Mouse (Mus musculus): ENCODE results near the gene Pik3r2. TPM values are rescaled to one million over a fixed set of nuclear protein-coding genes. Genes with fewer than 3 reads are reported as not detected.
A peak's percentile ranks its signal among the peaks of the same experiment; 100 is the strongest.

The Pik3r2 gene
- total RNA-seq, 4 experiments from 2014 or later: 14.5 to 17.4 (median 16.0) TPM

DNA sequence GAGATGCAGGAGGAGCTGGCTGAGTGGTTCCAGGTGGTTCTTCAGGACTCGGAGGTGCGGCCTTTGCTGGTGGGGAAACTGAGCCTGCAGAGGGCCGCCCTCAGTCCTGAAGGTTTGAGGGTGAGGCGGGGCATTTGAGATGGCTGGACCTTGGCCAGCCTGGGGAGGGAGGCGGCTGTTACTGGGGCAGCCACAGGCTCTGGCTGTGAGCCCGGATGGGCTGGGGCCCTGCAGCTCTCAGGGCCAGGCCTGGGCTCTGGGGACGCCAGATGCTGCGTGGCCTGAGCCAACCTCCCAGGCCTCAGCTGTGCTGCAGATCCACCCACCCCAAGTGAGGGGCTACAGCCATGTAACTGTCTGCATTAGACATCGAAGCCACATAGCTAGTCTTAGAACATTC lies 2.7 kb downstream of the Pik3r2 start:
- peak; percentile 89 to 95 for DNase-seq (ENCODE audit: low spot score in 2 of 2)

DNA sequence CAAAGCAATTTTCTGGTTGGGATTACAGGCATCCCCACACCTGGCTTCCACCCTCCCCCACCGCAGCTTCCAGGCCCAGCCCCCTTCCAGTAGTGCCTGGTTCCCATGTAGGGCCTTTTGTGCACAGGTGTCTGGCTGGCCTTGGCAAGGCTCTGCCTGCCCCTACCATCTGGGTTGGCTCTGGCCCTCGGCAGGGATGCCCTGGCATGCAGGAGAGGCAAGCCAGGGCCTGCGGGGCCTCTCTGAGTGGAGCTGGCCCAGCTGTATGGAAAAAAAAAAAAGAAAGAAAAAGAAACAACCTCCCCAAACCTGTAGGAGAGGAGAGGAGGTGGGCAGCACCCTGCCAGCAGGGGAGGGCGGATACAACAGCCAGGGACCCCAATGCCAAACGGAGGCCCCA lies 3.1 kb downstream of the Pik3r2 start:
- DNase-seq (ENCODE audit: low spot score in 2 of 2): no peak

DNA sequence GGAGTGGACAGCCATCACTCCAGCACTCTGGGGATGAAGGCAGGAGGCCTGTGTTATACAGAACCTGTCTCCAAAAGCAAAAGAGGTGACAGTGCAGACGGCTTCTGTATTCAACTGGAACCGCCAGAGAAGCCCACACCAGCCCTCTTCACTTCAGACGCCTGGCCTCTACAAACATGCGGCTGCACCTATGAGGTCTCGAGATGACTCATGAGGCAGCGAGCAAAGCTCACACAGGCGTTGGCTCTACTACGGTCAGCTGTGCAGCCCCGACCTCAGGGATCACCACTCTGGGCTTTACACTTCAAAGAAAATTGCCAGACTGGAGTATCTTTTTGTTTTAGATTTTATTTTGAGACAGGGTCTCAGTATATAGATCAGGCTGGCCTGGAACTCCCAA lies 3.6 kb downstream of the Pik3r2 start:
- no peak for DNase-seq (ENCODE audit: low spot score in 2 of 2)

DNA sequence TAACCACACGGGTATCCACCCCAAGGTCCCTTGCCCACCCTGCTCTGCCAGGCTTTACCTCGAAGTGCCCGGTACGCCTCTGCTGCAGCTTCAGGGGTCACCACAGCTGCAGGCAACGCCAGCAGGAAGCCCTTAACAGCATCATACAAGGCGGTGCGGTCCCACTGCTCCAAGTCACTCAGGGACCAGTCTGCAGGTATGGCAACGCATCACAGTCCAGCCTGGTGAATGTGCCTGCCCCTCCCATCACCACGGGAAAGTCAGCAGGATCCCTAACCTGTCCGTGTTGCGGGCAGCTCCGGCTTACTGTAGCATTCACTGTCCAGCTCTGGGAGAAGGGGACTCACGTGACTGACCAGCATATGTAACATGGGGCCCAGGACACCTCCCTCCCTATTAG lies 4.4 kb downstream of the Pik3r2 start:
- no peak for DNase-seq (ENCODE audit: low spot score in 2 of 2)

DNA sequence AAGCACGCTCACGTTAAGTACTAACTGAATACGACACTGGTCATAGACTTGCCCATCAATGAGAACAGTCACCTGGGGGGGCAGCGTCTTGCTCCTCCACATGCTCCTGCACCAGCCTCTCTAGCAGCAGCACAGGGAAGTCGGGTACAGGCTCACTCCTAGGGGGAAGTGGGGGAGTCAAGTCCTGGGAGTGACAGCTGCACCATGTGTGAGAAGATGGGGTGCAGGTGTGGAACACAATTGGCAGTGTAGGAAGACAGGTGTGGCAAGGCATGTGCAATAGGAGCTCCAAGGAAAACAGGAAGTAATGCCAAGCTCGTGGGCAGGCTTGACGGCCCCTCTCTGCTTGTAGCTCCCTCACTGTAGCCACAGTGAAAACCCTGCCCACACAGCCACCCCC lies 5.3 kb downstream of the Pik3r2 start:
- DNase-seq (ENCODE audit: low spot score in 2 of 2): no peak

DNA sequence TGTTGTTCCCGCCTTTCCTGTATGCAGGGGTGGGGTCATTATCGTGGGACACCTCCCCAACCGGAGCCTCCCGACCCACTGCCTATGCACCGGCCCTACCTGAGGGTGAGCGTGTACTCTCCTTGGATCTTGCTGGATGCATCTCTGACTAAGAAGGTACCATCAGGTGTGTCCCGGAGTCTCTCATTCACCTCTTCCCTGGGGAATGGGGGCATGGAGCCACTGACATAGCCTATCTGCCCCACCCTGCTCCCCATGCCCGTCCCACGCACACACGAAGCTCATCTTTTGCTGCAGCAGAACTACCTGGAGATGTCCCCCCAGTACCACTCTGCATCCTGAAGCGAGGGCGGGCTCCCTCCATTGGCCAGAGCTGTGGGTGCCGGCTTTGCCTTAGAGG lies 5.8 kb downstream of the Pik3r2 start:
- no peak for DNase-seq (ENCODE audit: low spot score in 2 of 2)

DNA sequence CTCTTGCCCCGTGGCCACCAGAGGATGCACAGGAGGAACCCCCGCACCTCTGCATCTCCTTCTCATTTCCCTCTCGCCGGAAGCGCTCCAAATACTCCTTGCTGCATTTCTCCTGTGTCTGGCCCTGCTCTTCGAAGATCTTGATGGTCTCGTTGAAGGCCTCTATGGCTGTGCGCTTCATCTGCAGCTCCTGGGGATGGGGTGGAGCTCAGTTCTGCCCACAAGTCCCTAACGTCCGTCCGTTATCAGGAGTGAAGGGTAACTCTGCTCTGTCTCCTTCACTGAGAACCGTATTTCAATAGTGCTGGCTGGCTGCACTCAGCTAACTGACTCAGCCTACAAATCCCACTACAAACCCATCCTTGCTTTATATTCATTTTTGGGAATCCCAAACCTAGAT lies 6.7 kb downstream of the Pik3r2 start:
- no peak for DNase-seq (ENCODE audit: low spot score in 2 of 2)

DNA sequence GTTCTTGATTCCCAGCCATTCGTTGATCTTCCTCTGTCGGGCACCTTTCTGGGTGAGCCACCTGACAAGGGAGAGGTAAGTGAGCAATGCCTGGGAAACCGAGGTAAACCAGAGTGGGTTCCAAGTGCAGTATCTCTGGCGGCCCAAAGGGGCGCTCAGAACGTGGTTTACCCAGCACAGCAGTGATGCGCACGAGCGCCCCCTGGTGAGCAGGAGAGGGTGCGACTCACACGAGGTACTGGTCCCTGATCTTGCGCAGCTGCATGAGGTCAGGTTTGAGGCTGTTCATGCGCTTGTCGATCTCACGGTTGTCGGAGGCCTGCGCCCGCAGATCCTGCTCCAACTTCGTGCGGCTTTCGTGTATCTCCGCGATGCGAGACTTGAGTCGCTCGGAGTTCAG lies 7.2 kb downstream of the Pik3r2 start:
- DNase-seq (ENCODE audit: low spot score in 2 of 2): peak; percentile 86 to 88

DNA sequence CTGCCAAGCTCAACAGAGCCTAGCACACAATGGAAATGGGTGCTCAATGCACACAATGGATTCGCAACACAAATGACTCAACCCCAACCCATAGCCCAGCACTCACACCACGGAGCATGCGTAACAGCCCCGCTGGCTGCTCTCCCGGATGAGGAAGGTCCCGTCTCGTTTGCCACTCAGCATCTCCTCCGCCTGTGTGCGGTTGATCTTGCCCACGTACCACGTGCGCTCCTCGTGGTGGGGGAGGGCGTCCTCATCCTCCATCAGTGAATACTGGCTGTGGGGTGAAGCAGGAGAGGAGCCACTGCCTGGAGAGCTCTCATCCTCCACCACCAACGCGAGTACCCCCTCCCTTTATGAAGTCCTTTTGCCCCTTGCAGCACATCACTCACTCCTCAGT lies 7.6 kb downstream of the Pik3r2 start:
- DNase-seq (ENCODE audit: low spot score in 2 of 2): no peak

DNA sequence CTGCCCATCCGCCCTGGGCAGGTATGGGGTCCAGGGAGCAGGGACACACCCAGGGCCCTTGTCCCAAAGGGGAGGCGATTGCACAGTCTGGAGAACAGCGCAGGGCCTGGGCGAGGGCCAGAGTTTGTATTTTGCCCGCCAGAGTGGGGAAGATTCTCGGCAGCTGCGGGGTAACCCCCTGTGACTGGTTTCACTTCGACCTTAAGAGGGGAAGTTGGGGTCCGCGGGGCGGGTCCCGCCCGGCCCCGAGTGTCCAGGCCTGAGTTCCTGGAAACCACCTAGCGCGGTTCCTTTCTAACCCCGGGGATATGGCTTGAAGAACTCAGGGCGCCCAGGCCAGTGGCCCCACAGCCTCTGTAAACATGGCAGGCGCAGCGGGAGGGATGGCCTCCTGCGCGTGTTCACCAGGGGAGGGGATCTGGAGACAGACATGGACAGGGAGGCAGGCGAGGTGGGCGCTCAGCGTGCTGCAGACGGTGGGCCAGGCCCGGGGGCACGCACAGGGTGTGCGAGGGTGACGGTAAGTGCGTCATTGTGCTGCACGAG lies 8.2 kb downstream of the Pik3r2 start:
- DNase-seq (ENCODE audit: low spot score in 2 of 2): no peak

DNA sequence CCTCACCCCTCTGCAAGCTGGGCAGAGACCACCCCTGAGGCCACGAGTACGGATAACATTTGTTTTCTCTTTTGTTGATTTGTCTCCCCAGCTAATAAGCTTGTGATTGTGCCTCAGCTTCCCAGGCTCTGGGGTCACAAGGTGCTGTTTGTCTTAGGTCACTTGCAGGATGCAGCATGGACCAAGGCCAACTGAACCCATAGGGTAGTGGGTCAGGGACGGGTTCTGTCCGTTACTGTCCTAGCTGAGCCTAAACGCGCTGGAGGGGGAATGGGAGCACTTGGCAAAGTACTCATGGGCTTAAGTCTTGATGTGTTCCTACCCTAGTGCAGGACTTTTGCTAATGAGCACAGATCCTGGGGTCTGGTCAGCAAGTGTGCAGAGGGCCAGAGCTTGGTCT lies 9.0 kb downstream of the Pik3r2 start:
- no peak for DNase-seq (ENCODE audit: low spot score in 2 of 2)

DNA sequence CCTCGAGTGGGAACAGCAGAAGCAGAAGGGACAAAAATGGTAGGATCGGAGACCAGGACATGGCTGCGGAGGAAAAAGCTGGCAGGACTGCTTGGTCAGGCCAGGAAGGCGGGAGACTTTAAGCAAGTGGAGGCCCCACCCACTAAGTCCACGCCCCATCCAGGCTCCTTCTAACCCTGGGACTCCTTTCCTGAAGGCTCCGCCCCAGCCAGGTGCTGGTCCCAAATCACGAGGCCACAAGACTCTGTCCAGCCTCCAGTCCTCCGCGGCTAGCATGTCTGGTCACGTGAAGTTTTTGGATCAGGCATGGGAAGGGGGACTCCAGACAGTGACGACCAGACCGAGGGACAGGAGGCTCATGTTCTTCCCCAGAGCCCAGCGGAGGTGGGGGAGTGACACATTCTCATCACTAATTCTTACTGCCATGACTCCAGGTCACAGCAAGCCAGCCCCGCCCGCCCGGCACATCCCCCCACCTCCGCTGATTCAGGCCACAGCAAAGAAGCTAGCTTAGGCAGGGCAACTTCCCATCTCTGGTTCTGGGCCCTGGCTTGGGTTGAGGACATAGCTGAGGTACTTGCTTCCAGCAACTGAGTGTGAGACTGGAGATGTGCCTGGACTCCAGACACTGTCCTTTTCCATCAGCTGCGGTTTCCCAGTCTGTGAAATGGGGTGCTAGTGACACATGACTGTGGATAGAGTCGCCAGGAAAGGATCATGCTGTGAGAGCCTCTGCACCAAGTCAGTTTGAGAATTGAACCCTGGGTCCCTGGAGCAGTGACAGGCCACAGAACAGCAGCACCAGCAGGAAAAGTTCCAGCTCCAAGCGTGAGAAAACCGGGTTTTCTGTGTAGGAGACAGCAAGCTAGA lies 9.7 kb downstream of the Pik3r2 start:
- peak; percentile 70 to 82 for DNase-seq (ENCODE audit: low spot score in 2 of 2)

DNA sequence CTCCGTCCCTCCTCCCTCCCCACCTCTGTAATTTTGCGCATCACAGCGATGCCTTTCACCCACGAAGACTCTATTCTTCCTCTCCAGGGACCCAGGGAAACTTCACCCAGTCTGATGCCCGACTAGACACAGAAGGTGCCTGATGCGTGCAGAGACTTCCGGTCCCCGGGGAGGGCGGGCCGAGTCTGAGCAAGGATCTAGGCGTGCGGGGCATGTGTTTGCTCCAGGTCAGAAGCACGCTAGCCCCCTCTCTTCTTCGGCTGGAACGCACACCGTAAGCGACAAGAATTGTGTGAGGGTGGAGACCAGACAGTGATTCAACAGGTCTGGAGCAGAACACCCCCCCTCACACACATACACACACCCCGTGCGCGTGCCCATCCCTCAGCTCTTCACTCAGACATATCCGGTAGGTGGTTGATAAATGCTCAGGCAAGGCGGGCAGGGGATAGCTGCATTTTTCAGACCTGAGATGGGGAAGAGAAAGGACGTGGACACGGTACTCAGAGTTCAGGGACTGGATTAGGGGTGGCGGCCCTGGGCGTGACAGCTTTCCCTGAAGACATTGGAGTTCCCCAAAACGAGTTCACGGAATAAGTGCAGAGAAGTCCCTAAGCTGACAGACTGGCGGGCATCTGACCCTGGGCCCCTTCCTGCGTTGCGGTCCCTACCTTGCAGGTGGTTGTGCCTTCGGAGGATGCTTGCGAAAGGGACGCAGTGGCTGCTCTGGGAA lies 10.5 kb downstream of the Pik3r2 start:
- DNase-seq (ENCODE audit: low spot score in 2 of 2): no peak

DNA sequence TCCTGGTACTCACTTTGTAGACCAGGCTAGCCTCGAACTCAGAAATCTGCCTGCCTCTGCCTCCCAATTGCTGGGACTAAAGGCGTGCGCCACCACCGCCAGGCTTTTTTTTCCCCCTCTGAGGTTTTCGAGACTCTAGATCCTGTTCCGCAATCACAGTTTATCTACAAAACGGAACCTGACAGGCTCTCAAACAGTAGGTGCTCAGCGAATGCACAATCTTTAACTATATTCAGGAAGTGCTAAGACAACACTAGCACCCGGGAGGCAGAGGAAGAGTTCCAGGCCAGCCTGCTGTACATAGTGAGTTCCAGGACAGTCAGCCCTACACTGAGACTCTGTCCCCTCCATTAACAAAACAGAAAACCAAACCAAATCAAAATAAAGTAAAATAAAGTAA lies 11.2 kb downstream of the Pik3r2 start:
- DNase-seq (ENCODE audit: low spot score in 2 of 2): no peak

DNA sequence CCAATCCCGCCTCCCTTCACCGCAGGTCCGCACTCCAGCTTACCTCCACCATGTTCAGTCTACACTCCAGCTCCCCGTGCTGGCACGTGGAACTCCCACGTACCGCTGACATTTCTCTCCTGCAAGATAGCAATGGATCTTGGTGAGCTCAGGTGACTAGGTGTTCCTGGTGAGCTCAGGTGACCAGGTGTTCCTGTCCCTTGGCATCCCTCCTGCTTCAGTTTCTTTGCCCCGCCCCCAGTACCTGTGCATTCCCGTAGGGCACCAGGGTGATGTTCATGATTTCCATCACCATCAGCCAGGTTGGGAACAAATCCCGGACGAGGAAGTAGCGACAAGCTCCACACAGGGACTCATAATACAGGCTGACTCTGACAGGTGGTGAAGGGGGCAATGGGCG lies 11.8 kb downstream of the Pik3r2 start:
- DNase-seq (ENCODE audit: low spot score in 2 of 2): no peak

DNA sequence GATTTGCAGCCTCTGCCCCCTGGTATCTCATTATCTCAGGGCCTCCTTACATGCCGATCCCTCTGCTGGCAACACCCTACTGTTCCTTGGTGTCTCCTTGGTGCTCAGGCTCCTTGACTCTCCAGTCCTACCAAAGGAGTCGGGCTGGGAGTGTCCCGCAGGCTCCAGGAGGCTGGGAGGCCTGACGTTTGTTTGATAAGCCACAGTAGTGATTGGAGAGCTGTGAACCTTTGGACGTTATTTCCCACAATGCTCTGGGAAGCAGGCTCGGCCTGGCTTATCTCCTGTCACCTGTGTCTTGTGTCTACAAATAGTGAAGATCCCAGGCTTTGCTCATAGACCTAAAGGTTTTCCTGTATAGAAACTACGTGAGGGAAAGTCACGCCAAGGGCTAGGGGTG lies 12.5 kb downstream of the Pik3r2 start:
- DNase-seq (ENCODE audit: low spot score in 2 of 2): no peak

DNA sequence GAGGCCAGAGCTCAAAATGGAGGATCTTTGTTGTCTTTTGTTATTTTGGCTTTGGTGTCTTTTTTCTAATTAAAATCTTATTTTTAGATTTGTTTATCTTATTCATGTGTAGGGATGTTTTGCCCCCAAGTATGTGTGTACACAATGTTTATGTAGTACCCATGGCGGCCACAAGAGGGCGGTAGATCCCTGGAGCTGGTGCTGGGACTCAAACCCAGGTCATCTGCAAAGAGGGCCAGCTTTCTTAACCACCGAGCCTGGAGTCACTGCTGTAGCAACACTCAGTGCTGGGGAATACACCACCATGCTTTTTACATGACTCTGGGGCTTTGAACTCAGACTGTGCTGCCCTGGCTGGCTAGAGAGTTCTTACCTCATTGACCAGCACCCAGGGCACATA lies 13.2 kb downstream of the Pik3r2 start:
- no peak for DNase-seq (ENCODE audit: low spot score in 2 of 2)

DNA sequence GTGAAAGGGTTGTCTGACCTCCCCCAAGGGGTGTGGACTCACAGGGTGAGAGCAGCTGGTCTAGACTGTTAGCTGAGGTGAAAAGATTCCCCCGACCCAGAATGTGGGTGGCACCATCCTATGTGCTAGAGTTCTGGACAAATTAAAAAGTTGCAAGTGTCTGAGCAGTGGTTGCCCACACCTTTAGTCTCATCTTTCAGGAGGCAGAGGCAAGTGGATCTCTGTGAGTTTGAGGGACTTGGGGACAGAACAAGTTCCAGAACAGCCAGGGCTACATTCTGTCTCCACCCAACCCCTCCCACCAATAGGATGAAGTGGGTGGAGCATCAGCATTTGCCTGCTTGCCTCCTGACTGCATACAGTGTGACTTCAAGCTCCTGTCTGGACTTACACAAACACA lies 14.4 kb downstream of the Pik3r2 start:
- no peak for DNase-seq (ENCODE audit: low spot score in 2 of 2)

DNA sequence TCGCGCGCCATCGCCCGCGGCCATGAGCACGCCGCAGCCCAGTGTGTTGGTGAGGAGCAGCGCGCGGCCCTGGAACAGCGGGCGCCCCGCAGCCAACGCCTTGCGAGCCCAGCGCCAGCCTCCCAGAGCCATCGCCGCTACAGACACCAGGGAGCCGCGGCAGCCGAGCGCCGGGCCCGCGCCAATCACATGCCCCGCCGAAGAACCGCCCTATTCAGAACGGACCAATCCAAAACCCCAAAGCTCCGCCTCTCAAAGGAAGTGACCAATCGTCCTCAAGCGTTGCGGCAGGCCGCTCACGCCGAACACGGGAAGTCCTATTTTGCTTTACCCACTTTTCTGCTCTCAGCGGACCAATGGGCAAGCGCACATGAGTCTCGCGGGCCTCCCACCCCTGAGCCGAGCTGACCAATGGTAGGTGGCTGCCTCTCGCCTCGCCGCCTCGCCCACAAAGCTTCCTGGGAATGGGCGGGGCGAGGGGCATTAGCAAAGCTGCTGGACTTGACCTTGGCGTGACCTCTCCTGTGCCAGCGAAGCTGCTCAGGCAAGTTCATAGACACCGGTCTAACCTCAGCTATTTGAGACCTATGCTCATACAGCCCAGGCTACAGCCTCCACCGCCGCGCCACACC lies 15.6 kb downstream of the Pik3r2 start, which contains the start of gene Mpv17l2:
TSS of gene Mpv17l2 (minus strand) at position 172 of the 632 bp plus-strand sequence.
- DNase-seq (ENCODE audit: low spot score in 2 of 2): peak; percentile 90 to 95

DNA sequence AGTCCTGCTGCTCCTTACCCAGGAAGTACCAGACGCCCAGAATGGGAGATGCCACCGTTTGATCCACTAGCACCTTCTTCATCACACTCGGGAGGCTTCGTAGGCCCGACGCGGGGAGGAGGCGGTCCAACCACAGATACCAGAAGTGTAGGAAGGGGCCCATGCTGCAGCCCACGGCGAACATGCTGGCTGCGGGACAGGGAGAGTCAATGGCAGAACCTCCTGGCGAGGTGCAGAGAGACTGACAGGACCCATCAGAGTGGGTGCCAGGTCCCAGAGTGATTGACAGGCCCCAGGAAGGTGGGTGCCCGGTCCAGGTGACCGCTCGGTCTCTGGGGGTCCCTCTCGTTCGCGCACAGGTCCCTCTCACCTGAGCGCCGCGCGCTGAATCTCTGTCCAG lies 16.2 kb downstream of the Pik3r2 start:
- no peak for DNase-seq (ENCODE audit: low spot score in 2 of 2)

DNA sequence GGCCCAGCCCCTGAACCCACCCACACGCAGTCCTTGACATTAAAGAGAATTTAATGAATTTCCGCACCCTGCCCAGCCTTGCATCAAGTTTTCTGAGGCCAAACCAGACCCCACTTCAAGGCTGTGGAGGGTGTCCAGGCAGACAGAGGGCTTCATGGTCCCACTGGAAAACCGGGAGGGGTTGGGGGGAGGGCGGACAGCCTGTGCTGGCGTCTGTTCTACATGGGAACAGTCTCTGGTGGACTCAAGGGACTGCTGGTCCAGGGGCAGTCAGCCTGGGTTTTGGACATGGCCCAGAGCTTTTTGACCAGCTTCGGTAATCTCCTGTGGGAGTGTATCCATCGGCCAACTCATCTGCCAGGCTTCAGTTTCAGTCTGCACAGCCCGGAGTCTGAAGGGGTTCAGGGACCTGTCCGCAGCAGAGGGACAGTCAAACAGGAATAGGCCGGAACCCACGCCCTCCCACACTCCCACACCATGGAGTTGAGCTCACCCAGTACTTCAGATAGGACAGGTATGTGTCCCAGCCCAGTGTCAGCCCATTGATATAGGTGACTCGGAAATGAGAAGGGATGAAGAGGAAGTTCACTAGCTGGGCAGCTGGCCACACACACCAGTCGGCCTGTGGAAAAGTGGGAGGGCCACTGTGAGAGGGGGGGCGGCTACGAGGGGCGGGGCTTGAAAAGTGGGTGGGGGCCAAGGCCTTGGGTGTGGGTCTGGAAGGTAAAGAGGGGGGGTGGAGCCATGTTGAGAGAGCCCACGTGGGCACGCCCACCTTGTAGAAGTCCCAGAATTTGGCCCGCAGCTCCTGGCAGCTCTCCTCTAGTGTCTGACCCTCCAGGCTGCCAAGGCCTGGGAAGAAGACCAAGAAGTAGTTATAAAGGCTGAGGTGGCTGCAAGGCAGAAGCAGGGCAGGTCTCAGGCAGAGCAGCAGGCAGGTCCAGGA lies 17.6 kb downstream of the Pik3r2 start:
- peak in 1 of 2 experiments; percentile 55 for DNase-seq (ENCODE audit: low spot score in 2 of 2)
